Mouse (Mus musculus) embryonic facial prominence, embryonic 13.5 days (tissue): Measurements from ENCODE around the gene Gm26620. TPM values are rescaled to one million over a fixed set of nuclear protein-coding genes. Genes with fewer than 3 reads are reported as not detected.

Source experiments
- ATAC-seq: fragments of 200-750 bp; cut with Nextera tagmentation; 2 replicates; pipeline ENCODE4 v1.8.0; 2017; ENCODE audit warnings: low read depth; ENCODE audit not compliant: insufficient number of reproducible peaks, insufficient read depth, low FRiP score, low TSS enrichment
- H3K27ac ChIP-seq: fragments of 300-500 bp; sonication (generic); 2 replicates; pipeline ENCODE4 v1.5.1; 2015; ENCODE audit warnings: moderate library complexity, mild to moderate bottlenecking, inconsistent platforms
- H3K27me3 ChIP-seq: fragments of 300-500 bp; sonication (generic); 2 replicates; pipeline ENCODE4 v1.6.1; 2015; ENCODE audit warnings: mild to moderate bottlenecking, inconsistent platforms
- H3K36me3 ChIP-seq: fragments of 300-500 bp; sonication (generic); 2 replicates; pipeline ENCODE4 v1.6.1; 2015; ENCODE audit warnings: mild to moderate bottlenecking, inconsistent platforms
- H3K4me1 ChIP-seq: fragments of 300-500 bp; sonication (generic); 2 replicates; pipeline ENCODE4 v1.6.1; 2015; ENCODE audit warnings: inconsistent platforms
- H3K4me2 ChIP-seq: fragments of 300-500 bp; sonication (generic); 2 replicates; pipeline ENCODE4 v1.6.1; 2015; ENCODE audit warnings: moderate library complexity, mild to moderate bottlenecking, inconsistent platforms
- H3K4me3 ChIP-seq: fragments of 300-500 bp; sonication (generic); 2 replicates; pipeline ENCODE4 v1.5.1; 2015; ENCODE audit warnings: mild to moderate bottlenecking, inconsistent platforms
- H3K9ac ChIP-seq: fragments of 300-500 bp; sonication (generic); 2 replicates; pipeline ENCODE4 v1.6.1; 2015; ENCODE audit warnings: mild to moderate bottlenecking, inconsistent platforms
- H3K9me3 ChIP-seq: fragments of 300-500 bp; sonication (generic); 2 replicates; pipeline ENCODE4 v1.6.1; 2016; ENCODE audit warnings: inconsistent platforms
- WGBS: fragments of 180-500 bp; shearing (Covaris S2); methylation state at CpG from one replicate; pipeline ENCODE4 v1.1.7; 2015; ENCODE audit warnings: mixed read lengths; 5-methylcytosine and 5-hydroxymethylcytosine counted together
- polyA plus RNA-seq: library from polyadenylated mRNA; unstranded; fragments of >200 nt; fragmentation: Nextera tagmentation; extraction: Ambion mirVana; gene quantifications from 2 replicates; pipeline ENCODE4 v1.2.1, GENCODE M21; 2015

The Gm26620 gene
- polyA plus RNA-seq, 1 experiment from 2014 or later, result 0.42 TPM

DNA sequence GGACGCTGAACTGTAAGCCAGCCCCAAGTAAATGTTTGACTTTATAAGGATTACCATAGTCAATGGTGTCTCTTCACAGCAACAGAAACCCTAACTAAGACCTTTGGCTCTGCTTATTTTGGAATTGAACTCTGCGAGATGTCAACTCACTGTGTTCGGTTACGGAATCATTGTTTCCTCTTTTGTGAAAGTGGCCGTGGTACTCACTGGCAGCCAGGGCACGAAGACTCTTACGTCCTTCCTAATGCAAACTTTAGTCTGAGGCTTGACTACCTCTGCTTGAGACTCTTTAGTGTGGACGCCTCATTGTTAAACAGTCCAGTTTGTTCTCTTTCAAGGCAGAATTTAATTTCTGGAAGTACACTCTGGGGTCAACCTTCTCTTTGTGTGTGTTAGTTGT lies 34.4 kb downstream of the Gm26620 start:
- no peaks in the 10 kb centered on the region for H3K4me1 ChIP-seq
- no peaks in the 10 kb centered on the region for H3K36me3 ChIP-seq
- H3K9me3 ChIP-seq, result no peaks in the 10 kb centered on the region
- H3K27ac ChIP-seq, result no peak overlapping the region
- ATAC-seq, result no peak
- no peak overlapping the region for H3K9ac ChIP-seq
- no peak overlapping the region for H3K4me2 ChIP-seq
- no peaks in the 10 kb centered on the region for H3K27me3 ChIP-seq
- H3K4me3 ChIP-seq, result no peak overlapping the region
- 93% methylated on average over 8 of the region's 8 CpGs for WGBS

DNA sequence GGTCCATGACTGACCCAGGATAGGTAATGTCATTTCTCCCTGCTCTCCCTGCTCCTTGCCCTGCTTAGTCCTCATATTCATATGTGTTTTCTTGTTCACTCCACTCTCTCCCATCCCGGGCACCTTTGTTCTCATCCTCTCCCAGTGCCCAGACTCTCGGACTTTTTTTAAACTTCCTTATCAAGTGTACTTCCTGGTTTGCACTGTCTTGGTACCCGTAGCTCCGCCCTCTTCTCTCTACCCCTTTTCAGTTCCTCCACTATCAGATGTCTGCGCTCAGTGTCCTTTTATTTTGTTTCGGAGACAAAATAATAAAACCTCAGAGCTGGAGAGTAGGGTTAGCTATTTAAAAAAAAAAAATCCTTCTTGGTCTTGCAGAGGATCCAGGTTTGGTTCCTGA lies 39.6 kb downstream of the Gm26620 start:
- H3K36me3 ChIP-seq, result no peaks in the 10 kb centered on the region
- H3K4me3 ChIP-seq, result no peak overlapping the region
- 80% methylated on average over 6 of the region's 6 CpGs for WGBS
- no peaks in the 10 kb centered on the region for H3K4me1 ChIP-seq
- no peaks in the 10 kb centered on the region for H3K9me3 ChIP-seq
- H3K4me2 ChIP-seq, result no peak overlapping the region
- no peaks in the 10 kb centered on the region for H3K27me3 ChIP-seq
- no peak overlapping the region for H3K27ac ChIP-seq
- ATAC-seq, result no peak
- no peak overlapping the region for H3K9ac ChIP-seq

DNA sequence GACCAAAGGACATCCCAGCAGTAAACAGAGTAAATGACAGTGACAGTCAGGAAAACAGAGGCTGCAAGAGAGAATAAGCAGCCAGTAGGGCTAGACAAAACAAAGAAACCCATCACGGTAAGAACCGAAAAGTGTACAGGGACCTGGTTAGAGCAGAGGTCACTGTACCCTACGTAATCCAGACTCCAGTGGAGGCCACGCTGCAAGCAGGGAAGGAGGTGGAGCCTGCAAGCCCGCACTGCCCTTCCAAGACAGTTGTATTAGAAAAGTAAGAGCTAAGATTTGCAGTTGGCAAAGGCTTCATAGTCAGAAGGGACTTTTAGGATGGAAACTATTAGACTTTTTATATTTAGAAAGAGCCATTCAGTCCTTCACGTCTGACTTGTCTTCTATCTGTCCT lies 42.1 kb downstream of the Gm26620 start:
- H3K4me3 ChIP-seq, result no peak overlapping the region
- 61% methylated on average over 6 of the region's 6 CpGs for WGBS
- no peak for ATAC-seq
- H3K4me1 ChIP-seq, result no peaks in the 10 kb centered on the region
- no peaks in the 10 kb centered on the region for H3K9me3 ChIP-seq
- no peak overlapping the region for H3K27ac ChIP-seq
- H3K4me2 ChIP-seq, result no peak overlapping the region
- no peaks in the 10 kb centered on the region for H3K27me3 ChIP-seq
- H3K9ac ChIP-seq, result no peak overlapping the region
- no peaks in the 10 kb centered on the region for H3K36me3 ChIP-seq

DNA sequence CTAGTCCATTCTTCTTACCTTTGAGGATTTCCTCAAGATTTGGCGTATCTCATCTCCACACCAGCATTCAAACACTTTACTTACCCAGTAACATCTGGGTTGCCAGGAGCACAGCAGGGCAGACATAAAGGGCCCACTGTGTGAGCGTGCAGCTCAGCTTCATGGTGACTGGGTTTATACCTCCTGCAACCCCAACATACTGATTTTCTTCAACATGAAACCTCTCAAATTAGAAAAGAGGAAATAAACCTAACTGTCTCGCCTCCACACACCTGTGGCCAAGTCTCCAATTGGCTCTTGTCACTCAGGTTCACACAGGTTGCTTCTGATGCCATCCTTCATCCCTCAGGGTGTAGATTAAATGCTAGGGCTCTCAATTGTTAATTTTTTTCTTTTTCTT lies 42.5 kb downstream of the Gm26620 start, which contains the start of gene Fcrla:
Fcrla (minus strand) TSS at position 206 of the 400 bp plus-strand sequence.
- no peaks in the 10 kb centered on the region for H3K27me3 ChIP-seq
- H3K27ac ChIP-seq, result no peak within 1 kb of the TSS
- H3K4me1 ChIP-seq, result no peaks in the 10 kb centered on the region
- H3K9ac ChIP-seq, result no peak within 1 kb of the TSS
- no peaks in the 10 kb centered on the region for H3K9me3 ChIP-seq
- no peak within 1 kb of the TSS for H3K4me3 ChIP-seq
- H3K4me2 ChIP-seq, result no peak within 1 kb of the TSS
- H3K36me3 ChIP-seq, result no peaks in the 10 kb centered on the region
- 70% methylated on average over 3 of the region's 3 CpGs for WGBS
- ATAC-seq, result no peak

DNA sequence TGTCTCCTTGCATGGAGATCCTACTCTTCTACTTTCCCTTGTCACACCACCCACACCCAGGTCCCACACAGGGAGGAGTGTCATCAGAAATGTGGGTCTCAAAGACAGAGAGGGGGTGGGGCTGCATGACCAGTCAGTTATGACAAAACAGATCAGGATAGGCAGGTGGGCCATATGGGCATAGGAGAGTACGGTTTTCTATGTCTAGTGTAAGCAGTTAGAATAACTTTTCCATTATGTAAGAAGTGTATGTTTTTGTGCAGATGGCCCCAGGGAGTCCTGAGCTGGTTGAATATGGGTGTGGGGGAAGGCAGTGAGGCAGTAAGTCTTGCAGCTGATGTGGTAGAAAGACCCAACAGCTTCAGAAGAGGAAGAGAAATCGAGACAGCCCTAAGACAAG lies 43.6 kb downstream of the Gm26620 start:
- ATAC-seq, result no peak
- Histone ChIP-seq H3K4me2 (no peak overlapping the region), H3K27me3 (no peaks in the 10 kb centered on the region), H3K4me1 (no peaks in the 10 kb centered on the region), H3K27ac (no peak overlapping the region), H3K9me3 (no peaks in the 10 kb centered on the region), H3K9ac (no peak overlapping the region), H3K4me3 (no peak overlapping the region), H3K36me3 (no peaks in the 10 kb centered on the region)
- WGBS, result 71% methylated on average over 2 of the region's 2 CpGs

DNA sequence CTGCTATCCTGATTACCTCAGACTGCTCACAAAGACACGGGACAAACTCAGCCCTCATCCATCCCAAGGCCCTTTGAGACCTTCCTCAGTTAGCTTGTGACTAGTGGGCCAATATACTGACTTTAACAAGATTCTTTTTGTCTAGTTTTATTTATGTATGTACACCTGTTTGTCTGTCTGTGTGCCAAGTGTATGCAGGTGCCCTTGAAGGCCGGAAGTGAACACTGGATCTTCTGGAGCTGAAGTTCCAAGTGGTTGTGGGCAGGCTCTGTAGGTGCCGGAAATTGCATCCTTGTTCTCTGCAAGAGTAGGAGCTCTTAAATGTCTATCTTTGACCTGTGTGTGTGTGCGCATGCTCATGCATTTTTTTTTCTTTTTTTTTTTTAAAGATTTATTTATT lies 44.4 kb downstream of the Gm26620 start:
- no peak overlapping the region for H3K4me2 ChIP-seq
- H3K9me3 ChIP-seq, result no peaks in the 10 kb centered on the region
- no peak overlapping the region for H3K9ac ChIP-seq
- no peaks in the 10 kb centered on the region for H3K27me3 ChIP-seq
- no peaks in the 10 kb centered on the region for H3K4me1 ChIP-seq
- H3K27ac ChIP-seq, result no peak overlapping the region
- ATAC-seq, result no peak
- H3K4me3 ChIP-seq, result no peak overlapping the region
- no peaks in the 10 kb centered on the region for H3K36me3 ChIP-seq
- 82% methylated on average over 4 of the region's 4 CpGs for WGBS

DNA sequence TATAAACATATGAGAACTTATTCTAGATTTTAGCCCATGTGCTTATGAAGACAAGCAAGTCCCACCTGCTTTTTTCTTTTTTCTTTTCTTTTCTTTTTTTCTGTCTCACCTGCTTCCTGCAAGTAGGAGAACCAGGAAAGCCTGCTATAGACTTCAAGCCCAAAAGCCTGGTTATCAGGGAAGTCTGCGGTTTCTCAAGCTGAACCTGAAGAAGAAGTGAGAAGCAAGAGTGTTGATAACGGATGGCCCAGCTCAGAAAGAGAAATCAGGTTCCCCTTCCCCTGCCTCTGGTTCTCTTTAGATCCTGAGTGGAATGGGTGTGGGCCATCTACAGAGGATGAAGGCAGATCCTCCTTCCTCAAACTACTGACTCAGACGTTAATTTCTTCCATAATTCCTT lies 47.2 kb downstream of the Gm26620 start:
- no peaks in the 10 kb centered on the region for H3K36me3 ChIP-seq
- H3K9ac ChIP-seq, result no peak overlapping the region
- H3K4me2 ChIP-seq, result no peak overlapping the region
- WGBS, result 77% methylated on average over 3 of the region's 3 CpGs
- no peak for ATAC-seq
- H3K9me3 ChIP-seq, result no peaks in the 10 kb centered on the region
- no peak overlapping the region for H3K4me3 ChIP-seq
- no peaks in the 10 kb centered on the region for H3K27me3 ChIP-seq
- H3K27ac ChIP-seq, result no peak overlapping the region
- no peaks in the 10 kb centered on the region for H3K4me1 ChIP-seq

DNA sequence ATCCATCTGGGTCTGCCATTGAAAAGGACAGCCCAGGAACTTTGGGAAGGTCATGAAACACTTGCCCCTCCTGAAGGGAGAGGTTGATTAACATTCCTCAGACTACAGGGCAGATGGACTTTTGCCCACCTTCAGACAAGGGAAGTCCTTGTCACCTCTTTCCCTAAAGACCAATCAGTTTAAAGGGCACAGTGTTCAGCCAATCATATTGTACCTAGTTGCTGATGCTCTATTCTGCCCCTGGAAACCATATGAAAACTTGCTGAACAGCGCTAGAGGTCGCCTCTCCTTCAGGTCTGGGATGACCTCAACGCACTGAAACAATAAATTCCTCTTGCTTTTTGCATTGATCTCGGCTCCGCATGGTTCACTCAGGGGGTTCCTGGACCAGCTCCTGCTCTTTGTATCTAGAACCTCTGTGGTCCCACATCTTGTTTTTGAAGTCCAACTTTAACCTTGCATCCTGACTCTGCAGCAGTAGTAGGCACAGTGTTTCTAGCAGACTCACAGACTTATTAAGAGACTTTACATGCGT lies 48.6 kb downstream of the Gm26620 start:
- no peak overlapping the region for H3K9ac ChIP-seq

DNA sequence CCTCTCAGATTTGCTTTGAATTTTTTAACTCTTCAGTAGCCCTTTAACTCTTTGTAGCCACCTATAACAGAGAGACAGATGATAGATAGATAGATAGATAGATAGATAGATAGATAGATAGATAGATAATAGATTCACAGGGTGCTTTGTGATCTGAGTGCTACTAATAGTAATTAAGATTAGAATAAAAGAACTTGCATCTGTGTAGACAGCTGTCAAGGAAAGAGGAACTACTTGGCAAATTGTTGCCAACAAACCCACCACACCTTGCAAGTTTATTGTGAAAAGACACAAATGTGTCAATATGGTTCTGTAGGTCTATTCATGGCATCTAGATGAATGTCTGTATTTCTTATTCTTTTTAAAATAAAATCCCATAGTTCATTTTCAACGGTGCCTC lies 49.1 kb downstream of the Gm26620 start:
- no peak overlapping the region for H3K9ac ChIP-seq
- ATAC-seq, result no peak
- 86% methylated on average over 1 of the region's 1 CpGs for WGBS
- no peak overlapping the region for H3K4me3 ChIP-seq
- no peaks in the 10 kb centered on the region for H3K9me3 ChIP-seq
- H3K27me3 ChIP-seq, result no peaks in the 10 kb centered on the region
- no peaks in the 10 kb centered on the region for H3K36me3 ChIP-seq
- H3K27ac ChIP-seq, result no peak overlapping the region
- no peaks in the 10 kb centered on the region for H3K4me1 ChIP-seq
- H3K4me2 ChIP-seq, result no peak overlapping the region

More for the DNA sequence above, 48.6 kb downstream of the Gm26620 start:
- H3K9me3 ChIP-seq, result no peaks in the 10 kb centered on the region
- H3K4me3 ChIP-seq, result no peak overlapping the region
- H3K4me1 ChIP-seq, result no peaks in the 10 kb centered on the region
- WGBS, result 64% methylated on average over 6 of the region's 6 CpGs
- no peaks in the 10 kb centered on the region for H3K27me3 ChIP-seq
- H3K36me3 ChIP-seq, result no peaks in the 10 kb centered on the region
- ATAC-seq, result no peak
- H3K27ac ChIP-seq, result no peak overlapping the region
- no peak overlapping the region for H3K4me2 ChIP-seq

DNA sequence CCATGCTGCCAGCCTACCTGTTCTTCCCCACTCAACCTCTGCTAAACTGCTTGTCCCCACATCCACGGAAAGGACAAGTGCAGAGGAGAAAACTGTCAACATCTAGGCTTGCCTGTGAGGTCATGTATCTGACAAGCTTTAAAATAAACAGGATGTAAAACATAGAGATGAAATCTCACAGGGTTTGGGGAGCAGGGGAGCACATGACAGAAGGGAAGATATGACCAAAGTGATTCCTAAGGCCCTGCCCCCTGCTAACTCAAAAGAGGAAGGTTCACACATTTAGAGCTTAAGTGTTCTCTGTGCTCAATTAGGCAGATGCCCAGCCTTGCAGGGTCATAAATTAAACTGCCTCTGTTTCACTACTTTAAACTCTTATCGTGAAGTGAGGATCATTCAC lies 49.5 kb downstream of the Gm26620 start:
- Histone ChIP-seq H3K9me3 (no peaks in the 10 kb centered on the region), H3K27me3 (no peaks in the 10 kb centered on the region), H3K4me2 (no peak overlapping the region), H3K27ac (no peak overlapping the region), H3K9ac (no peak overlapping the region), H3K4me1 (no peaks in the 10 kb centered on the region), H3K4me3 (no peak overlapping the region), H3K36me3 (no peaks in the 10 kb centered on the region)
- 78% methylated on average over 2 of the region's 2 CpGs for WGBS
- no peak for ATAC-seq

Other genes with a start within 250 kb of the Gm26620 start
- 12.2 and 13.0 TPM in 2 replicates for gene Olfml2b, start 240.5 kb upstream of the Gm26620 start, polyA plus RNA-seq
- 7.3 and 7.8 TPM in 2 replicates for gene Atf6, start 17.3 kb upstream of the Gm26620 start, polyA plus RNA-seq
- gene Dusp12, start 475 bp downstream of the Gm26620 start, polyA plus RNA-seq, result 52.3 and 54.4 TPM in 2 replicates
- gene Fcrlb, start 27.9 kb downstream of the Gm26620 start, polyA plus RNA-seq, result not detected in 2 replicates
- not detected in 2 replicates for gene Fcrla, start 42.5 kb downstream of the Gm26620 start, polyA plus RNA-seq
- gene Fcgr2b, start 91.5 kb downstream of the Gm26620 start, polyA plus RNA-seq, result 0.80 and 1.0 TPM in 2 replicates
- 0.41 and 0.55 TPM in 2 replicates for gene Fcgr4, start 133.9 kb downstream of the Gm26620 start, polyA plus RNA-seq
- 9.4 and 10.1 TPM in 2 replicates for gene Fcgr3, start 179.9 kb downstream of the Gm26620 start, polyA plus RNA-seq
- 1.3 and 2.1 TPM in 2 replicates for gene Cfap126, start 228.9 kb downstream of the Gm26620 start, polyA plus RNA-seq